Mouse (Mus musculus) cerebellum, adult 18-20 months (tissue): ENCODE results near the gene Ybx3.

ENCODE experiments used
- DNase-seq, 2 experiments: peaks; one replicate each; pipeline ENCODE4 v3.0.0; 2021

Ybx3 gene

DNA sequence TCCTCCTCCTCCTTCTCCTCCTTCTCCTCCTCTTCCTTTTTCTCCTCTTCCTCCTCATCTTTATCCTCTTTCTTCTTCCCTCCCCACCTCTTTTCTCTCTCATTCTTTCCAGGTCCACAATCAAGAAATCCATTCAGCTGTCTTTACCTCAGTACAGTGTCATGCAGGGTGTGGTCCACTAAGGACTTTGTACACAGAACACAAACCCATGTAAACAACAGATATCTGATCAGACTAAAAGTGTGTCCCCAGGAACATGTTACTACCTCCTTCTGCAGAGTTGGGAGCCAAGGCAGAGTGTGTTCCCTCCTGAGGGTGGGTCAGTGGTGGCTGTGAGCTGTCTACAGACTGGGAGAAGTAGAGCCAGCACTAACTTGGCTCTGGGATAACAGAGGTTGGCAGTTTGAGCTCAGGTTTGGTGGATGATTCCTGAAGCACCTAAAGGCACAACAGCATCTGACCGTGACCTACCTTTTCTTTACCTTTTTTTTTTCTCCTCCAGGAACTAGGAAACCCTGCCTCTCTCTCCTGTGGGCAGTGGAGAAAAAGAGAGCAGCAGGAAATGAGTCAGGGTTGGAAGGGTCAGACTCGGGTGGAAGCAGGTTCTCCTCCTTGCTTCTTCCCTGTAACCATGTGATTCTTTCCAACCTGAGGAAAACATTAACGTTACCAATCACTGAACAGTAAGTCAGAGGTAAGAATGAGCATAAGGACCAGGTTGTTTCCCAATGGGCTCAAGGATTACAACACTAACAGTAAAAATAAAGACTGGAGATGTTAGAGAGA is 66.2 kb downstream of the Ybx3 start:
- DNase-seq = no peak

DNA sequence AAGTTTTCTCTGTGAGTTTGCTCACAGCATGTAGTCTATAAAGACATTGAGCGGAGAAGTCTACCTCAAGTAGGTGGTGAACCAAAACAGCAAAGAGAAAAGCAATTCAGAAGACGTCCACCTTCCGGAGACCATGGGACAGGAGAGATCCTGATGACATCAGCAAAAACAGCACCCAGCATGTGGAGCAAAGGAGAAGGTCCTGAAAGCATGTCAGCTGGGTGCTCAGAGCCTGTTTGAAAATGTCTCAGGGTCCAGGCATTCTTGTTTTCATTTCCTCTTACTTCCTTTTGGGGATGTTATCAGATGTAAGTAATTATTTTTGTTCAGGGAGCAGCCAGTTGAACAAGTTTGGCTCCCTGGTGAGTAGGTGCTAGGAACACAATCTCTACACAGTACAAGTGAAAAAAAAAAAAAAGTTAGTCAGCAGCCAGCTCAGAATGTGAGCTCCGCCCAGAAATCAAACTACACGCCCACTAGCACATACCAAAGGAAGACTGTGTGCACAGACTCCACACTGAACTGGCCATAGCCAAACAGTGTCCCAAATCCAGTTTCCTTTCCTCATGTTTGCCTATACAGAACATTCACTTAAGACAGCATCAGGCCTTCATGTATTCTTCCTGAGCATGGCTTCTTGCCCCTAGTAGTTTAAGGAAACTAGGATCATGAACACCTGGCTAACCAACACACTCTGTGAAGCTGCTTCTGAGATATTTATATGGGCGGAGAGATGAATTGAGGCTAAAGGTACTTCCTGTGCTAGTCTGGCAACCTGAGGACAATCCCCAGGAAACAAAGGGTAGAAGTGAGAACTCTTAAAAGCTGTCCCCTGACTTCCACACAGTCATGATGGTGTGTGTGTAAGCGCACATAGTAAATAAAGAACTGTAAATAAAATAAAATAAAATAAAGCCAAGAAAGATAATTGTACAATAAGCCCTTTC is 71.8 kb downstream of the Ybx3 start:
- DNase-seq = no peak
